Mouse (Mus musculus) cerebellum, postnatal 4 days (tissue): ENCODE data around the gene Mettl24.
"Not testable (repeated sequence)": the region's sequence is repeated elsewhere in the genome, so short reads cannot be mapped to it uniquely, and the experiment has no call there.

Source experiments
- DNase-seq, 2 experiments: peaks; one replicate each; pipeline ENCODE4 v3.0.0; 2022; ENCODE audit warnings: low spot score in 2 of 2, mixed read lengths in 1 of 2

Mettl24 gene

DNA sequence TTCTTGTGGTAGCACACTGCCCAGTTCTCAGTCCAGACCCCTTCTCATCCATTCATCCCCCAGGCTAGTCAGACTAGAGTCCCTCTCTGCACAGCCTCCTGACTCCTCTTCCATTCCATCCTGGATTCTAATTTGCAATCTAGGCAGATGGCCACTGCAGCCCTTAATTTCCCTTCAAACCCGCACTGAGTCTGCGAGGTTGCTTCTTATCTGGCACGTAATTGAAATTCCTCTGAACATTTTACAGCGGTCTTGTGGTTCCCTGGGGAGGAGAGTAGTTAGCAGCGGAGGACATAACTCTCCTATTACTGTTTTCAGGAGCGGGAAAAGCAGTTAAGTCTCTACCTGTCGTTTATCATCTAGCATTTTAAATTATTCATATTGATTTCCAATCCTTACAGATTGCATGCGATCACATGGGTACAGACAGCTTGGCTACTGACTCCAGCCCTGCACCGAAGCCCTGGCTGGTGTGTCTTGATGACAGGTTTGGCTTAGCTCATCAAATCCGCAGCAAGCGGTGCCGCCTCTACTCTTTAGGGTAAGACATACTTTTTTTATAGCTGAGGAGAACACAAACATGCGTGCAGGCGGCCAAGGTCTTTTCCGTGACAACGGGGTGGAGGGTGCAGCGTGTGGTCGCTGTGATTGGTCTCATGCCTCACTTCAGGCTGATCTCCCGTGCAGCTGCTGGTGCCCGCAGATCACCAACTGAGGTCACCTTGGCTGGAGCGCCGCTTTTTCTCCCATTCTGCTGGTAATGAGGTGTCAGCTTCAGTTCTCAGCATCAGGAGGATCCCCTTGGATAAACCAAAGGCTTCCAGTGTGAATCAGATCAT, 54.4 kb downstream of the Mettl24 start:
- DNase-seq, result peak in 1 of 2 experiments; percentile 20

GRCm38 (mm10) chr10:40740696-40741095, 57.6 kb downstream of the Mettl24 start:
- no peak for DNase-seq

DNA sequence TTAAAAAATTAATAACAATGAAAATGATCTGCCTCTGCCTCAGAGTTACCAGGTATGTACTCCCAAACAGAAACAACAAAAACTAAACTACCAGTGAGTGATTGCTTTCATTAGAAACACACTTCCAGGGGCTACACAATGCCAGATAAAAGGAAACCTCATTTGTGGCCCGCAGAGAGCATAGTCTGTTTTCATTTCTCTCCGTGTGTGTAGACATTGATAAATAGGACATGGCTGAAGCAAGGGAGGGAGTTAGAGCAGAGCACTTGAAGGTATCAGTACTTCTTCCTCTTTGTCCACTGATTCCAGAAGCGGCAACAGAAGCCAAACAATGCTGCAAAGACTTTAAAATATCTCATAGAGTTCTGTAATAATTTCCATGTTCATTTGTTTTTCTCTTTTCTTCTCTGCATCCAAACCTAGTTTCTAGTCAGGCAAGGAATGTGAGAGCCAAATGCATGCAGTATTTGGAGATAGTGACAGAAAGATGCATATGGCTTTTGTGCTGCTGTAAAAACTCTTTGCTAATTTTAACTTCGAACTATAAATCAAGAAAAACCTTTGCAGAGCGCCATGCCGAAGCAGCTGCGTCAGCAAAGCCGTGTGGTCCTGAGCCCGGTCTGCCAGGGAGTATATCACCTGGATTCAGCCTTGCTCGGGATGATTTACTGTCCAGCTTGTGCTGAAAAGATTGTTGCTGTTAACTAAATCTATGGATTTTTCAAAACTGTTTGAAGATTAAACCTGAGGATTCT, 67.4 kb downstream of the Mettl24 start:
- no peak for DNase-seq

DNA sequence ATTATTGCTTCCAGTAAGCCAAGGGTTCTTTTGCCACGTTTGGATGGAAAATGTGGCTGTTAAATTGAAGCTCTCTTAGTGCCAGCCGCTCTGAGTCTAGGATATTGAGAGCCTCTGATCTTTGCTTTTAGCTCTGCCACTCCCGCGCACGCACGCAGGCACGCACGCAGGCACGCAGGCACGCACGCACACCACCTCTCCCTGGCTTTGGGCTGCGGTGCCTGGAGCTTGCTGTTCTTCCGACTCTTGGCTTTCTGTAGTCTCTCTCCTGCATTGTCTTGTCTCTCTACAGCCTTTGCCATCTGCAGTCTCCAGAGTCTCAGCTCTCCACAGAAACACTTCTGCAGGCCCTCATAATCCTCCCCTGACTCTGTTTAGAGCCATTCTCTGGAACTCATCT, 68.1 kb downstream of the Mettl24 start:
- no peak for DNase-seq

DNA sequence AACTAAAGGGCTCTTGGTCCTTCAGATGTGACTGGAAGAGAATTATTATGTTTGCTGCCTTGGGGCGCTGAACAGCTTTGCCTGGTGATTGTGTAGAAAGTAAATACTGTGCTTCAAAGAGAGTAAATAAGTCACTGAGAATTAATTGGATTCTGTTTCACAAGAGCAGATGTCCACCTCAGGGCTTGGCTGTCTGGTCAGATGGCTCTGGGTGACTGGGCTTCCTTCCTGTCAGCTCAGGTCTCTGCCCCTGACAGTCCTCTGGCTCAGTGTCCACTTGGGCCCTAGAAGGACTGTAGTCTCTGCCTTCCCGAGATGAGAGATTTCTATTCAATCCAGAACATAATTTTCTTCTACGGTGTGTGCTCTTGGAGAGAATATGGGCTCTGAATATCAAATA, 70.0 kb downstream of the Mettl24 start:
- no peak for DNase-seq

- DNase-seq, result no peak
These were observed 75.3 kb downstream of the Mettl24 start for GRCm38 (mm10) chr10:40758171-40759010.

DNA sequence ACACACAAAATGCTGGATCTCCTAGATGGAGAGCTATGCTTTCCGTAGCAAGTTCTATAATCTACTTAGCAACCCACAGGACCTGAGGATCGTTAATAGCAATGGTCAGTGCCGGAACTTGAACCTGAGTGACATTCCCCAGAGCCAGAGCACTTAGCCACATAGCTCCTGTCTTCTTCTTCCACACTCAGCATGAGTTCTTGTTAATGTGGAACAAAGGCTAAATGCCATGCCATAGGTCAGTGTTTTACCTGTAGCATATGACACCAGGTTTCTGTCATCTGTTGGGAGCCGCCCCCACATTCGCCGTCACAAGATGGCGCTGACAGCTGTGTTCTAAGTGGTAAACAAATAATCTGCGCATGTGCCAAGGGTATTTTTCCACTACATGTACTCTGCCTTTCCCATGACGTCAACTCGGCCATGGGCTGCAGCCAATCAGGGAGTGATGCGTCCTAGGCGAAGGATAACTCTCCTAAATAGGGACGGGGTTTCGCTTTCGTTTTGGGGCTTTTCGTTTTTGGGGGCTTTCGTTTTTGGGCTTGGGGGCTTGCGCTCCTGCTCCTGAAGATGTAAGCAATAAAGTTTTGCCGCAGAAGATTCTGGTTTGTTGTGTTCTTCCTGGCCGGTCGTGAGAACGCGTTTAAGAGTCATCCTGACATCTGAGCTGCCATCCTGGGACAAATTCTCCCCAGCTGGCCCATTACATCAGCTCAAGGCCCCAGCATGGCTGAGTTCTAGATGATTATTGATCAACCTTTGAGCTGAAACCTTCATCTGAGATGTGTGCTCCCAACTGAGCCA, 76.5 kb downstream of the Mettl24 start:
- DNase-seq, result not testable (repeated sequence)

DNA sequence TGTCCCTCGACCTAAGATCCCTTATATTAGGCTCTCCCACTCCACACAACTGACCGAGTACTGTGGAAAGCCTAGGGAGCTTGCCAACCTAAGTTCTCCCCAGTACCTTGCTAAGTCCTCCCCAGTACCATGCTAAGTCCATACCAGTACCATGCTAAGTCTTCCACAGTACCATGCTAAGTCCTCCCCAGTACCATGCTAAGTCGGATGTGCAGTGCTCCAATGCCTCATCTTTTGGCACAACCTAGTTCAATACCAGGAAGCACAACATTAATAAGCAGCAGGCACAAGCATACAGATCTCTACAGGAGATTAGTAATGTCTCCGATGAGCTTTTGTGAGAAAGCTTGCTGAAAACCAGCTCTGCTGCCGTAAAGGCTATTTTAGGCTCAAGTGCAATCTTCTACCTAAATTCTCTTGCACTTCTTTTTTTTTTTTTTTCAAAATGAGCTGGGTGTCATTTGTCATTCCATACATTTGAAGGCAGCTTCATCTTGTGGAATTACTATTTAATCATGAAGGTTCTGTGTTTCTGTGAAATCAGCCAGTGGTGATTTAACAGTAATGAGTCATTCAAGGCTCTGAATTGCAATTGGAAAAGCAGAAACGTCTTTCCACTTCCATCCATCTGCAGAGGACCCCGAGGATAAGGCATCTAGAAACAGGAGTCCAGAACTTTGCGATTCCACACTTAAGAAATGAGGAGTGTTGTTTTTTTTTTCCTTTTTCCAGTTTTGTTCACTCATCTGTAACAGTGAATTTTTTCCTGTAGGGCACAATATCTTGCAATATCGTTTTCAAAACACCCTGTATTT, 77.3 kb downstream of the Mettl24 start:
- DNase-seq, result no peak

GRCm38 (mm10) chr10:40761010-40761752, 78.1 kb downstream of the Mettl24 start:
- DNase-seq, result no peak

DNA sequence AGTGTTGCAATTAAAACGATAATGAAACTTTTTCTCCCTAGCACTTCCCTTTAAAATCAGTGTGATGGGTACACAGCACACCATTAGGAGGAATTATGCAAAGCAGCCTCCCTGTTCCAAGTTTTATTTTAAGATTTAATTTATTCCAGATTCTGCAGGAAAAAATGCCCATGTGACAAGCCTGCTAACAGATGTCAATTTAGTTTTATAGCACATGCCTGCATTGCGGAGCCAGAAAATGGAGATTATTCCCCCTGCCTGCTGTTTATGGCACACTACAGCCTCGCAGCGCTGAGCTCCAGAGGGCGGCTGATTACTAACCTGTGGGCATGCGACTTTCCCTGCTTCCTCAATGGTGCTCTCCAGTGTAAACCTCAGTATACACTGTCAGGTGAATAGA, 79.5 kb downstream of the Mettl24 start:
- no peak for DNase-seq

GRCm38 (mm10) chr10:40763084-40763720, 80.1 kb downstream of the Mettl24 start:
- no peak for DNase-seq

- DNase-seq, result no peak
These were observed 89.2 kb downstream of the Mettl24 start for GRCm38 (mm10) chr10:40772266-40772665.

DNA sequence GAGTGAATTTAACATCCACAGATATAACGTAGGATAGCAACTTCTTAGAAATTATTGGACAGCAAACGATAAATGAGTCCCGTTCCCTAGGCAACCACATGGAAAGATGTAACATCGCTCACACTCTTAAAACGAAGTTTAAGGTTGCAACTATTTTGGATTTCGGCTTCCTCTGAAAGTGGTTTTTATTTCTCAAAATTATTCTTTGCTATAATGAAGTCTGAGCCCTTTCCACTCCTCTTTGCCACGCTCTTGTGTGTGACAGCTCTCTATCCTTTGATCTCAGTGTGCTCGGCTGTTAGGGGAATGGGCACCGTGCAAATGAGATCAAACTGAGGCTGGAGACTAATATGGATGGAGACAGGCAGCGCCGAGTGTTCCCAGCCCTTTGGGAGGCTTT, 92.1 kb downstream of the Mettl24 start:
- no peak for DNase-seq

DNA sequence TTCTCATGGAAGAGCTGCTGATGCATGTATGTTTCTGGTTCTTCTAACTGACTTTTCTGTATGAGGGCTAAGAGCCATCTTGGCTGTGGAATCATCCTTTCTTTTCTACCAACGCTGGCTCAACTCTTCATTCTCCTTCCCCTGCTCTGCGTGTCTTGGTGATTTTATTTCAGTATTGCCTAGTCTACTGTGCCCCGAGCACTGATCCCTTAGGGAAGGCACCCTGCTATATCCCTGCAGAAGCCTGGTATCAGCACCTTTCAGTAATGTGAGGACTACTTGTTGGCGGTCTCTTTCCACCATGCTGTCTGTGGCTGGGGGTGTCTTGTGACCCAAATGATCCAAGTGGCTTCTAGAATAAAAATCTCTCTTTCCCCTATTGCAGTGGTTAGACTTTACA, 92.6 kb downstream of the Mettl24 start:
- no peak for DNase-seq

- DNase-seq, result no peak
These were observed 94.1 kb downstream of the Mettl24 start for GRCm38 (mm10) chr10:40777171-40777570.

DNA sequence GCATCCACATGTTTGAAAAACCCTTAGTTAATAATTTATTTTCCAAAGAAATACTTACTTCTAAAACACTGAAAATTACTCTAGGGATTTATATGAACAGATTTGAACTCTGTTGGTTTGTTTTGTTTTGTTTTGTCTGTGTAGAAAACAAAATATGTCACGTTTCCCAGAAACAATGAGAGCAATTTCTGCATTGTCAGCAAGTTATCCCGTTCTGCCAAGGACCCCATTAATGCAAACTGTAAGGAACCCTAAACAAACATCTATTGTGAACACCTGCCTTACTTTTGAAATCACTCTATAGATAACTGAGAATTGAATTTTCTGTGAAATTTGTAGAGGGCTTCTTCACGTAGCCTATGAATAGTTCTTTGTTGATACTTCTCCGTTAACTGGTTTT, 95.4 kb downstream of the Mettl24 start:
- DNase-seq, result no peak

DNA sequence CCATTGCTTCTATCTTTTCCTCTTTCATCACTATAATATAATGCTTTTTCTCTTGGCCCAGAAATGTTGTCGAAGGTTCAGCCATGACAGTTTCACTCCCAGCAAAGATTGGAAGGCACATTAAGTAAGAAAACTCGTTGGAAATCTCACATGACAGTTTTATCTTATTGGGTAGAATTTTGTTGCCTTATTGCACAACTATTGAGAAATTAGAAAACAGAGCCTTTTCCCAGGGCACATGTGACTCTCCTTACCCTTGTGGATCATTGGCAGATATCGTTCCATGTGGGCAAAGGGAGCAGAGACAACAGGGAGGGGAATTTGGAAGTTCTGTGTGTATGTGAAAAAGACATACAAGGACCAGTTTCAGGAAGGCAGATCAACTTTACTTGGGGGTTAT, 107.3 kb downstream of the Mettl24 start:
- DNase-seq, result no peak

DNA sequence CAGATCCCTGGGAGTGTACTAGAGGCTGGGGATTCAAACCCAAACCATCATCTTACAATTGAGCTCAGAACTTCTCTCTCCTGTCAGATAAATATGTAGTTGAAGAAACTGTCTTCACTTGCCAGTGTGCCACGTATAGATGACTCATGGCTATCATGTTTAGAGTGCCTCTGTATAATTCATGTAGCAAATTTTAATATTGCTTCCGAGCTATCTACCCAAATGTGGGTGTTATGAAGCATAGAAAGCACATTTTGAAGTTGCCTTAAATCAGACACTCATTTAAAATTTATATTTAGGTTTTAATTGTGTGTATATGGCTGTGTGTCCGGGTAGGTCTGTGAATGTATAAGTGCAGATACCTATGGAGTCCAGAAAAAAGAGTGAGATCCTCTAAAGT, 109.0 kb downstream of the Mettl24 start:
- DNase-seq, result no peak

DNA sequence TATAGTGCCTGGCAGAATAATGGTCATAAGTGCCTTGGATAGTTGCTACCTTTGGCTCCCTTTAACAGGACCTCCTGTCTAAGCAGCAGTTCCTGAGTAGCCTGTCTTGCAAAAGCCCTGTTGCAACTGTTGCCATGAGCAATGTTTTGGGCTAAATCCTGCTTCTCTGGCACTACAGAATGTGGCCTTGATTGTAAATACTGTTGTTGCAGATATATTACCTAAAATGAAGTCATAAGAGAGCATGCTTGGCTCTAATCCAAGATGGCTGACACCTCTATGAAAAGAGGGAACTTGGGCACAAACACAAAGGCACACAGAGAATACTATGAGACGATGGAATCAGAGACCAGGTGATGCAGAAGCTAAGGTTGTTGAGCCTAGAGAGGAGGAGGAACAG, 122.1 kb downstream of the Mettl24 start:
- DNase-seq, result no peak
